ENCODE assay signal across 33 mouse cellular contexts in genomic region chr12:52861922-52862321, GRCm38 (mm10).
"Had no signal": no experiment of that assay in that cellular context is flagged by ENCODE, and none has a peak within 500 bp of the region (broad histone marks: within the 10 kb centered on the region; RNA-seq: fewer than 3 reads in every experiment).

No protein-coding gene starts in this region.

- H3K9me3 ChIP-seq: limb, embryonic 15.5 days; liver, embryonic 12.5 days; liver, embryonic 15.5 days; lung, embryonic 15.5 days; megakaryocyte, embryonic 14.5 days; midbrain, embryonic 15.5 days had no signal

- ATAC-seq: liver, embryonic 12.5 days; liver, postnatal 0 days; lung, postnatal 0 days; midbrain, embryonic 13.5 days; midbrain, embryonic 15.5 days; midbrain, embryonic 16.5 days had no signal

- H3K27ac ChIP-seq: limb, embryonic 10.5 days; limb, embryonic 12.5 days; limb, embryonic 13.5 days; limb, embryonic 15.5 days; liver, embryonic 12.5 days; liver, embryonic 13.5 days; liver, embryonic 14.5 days; liver, embryonic 15.5 days; lung, embryonic 15.5 days; macrophage; midbrain, embryonic 10.5 days; midbrain, embryonic 12.5 days; midbrain, embryonic 13.5 days; midbrain, embryonic 15.5 days; neural tube, embryonic 12.5 days; neural tube, embryonic 13.5 days had no signal

- DNase-seq: left cerebral cortex, postnatal 4 days; liver; liver, embryonic 13.5 days; liver, postnatal 0 days; lung, adult 18-20 months; lung, adult 2 months; lung, embryonic 14.5 days; lung, postnatal 10 days; lung, postnatal 14 days; lung, postnatal 36 days; lung, postnatal 4 days; midbrain, embryonic 14.5 days had no signal

- H3K4me3 ChIP-seq: limb, embryonic 10.5 days; limb, embryonic 12.5 days; limb, embryonic 13.5 days; limb, embryonic 15.5 days; liver, embryonic 12.5 days; liver, embryonic 13.5 days; liver, embryonic 15.5 days; lung, embryonic 15.5 days; megakaryocyte, embryonic 14.5 days; midbrain, embryonic 10.5 days; midbrain, embryonic 12.5 days; midbrain, embryonic 13.5 days; midbrain, embryonic 15.5 days; myocyte; neural tube, embryonic 12.5 days; neural tube, embryonic 13.5 days had no signal

- H3K9ac ChIP-seq: limb, embryonic 12.5 days; limb, embryonic 13.5 days; limb, embryonic 15.5 days; liver, embryonic 12.5 days; liver, embryonic 13.5 days; liver, embryonic 14.5 days; liver, embryonic 15.5 days; liver, postnatal 0 days; lung, embryonic 14.5 days; lung, embryonic 15.5 days; midbrain, embryonic 12.5 days; midbrain, embryonic 13.5 days; midbrain, embryonic 15.5 days; neural tube, embryonic 12.5 days; neural tube, embryonic 13.5 days had no signal

- H3K4me2 ChIP-seq: limb, embryonic 12.5 days; limb, embryonic 13.5 days; limb, embryonic 15.5 days; liver, embryonic 11.5 days; liver, embryonic 12.5 days; liver, embryonic 13.5 days; liver, embryonic 15.5 days; lung, embryonic 14.5 days; lung, embryonic 15.5 days; midbrain, embryonic 11.5 days; midbrain, embryonic 12.5 days; midbrain, embryonic 13.5 days; midbrain, embryonic 15.5 days; neural tube, embryonic 12.5 days; neural tube, embryonic 13.5 days had no signal

- H3K4me1 ChIP-seq: limb, embryonic 10.5 days; limb, embryonic 12.5 days; limb, embryonic 13.5 days; limb, embryonic 15.5 days; liver, embryonic 12.5 days; liver, embryonic 13.5 days; liver, embryonic 15.5 days; lung, embryonic 15.5 days; megakaryocyte, embryonic 14.5 days; midbrain, embryonic 12.5 days; midbrain, embryonic 15.5 days; neural tube, embryonic 12.5 days had no signal

- H3K27me3 ChIP-seq: limb, embryonic 12.5 days; limb, embryonic 13.5 days; limb, embryonic 15.5 days; liver, embryonic 12.5 days; liver, embryonic 13.5 days; liver, embryonic 15.5 days; lung, embryonic 15.5 days; megakaryocyte, embryonic 14.5 days; midbrain, embryonic 12.5 days; midbrain, embryonic 13.5 days; midbrain, embryonic 15.5 days; neural tube, embryonic 12.5 days; neural tube, embryonic 13.5 days had no signal

- H3K36me3 ChIP-seq: limb, embryonic 10.5 days; limb, embryonic 12.5 days; limb, embryonic 13.5 days; limb, embryonic 15.5 days; liver, embryonic 12.5 days; liver, embryonic 13.5 days; liver, embryonic 15.5 days; lung, embryonic 15.5 days; midbrain, embryonic 13.5 days; midbrain, embryonic 15.5 days; neural tube, embryonic 12.5 days; neural tube, embryonic 13.5 days had no signal
